Mouse (Mus musculus) hindbrain, embryonic 12.5 days (tissue): ENCODE results near the gene Srrm4. TPM values are rescaled to one million over a fixed set of nuclear protein-coding genes. Genes with fewer than 3 reads are reported as not detected.

Source experiments
- ATAC-seq: fragments of 200-750 bp; cut with Nextera tagmentation; 2 replicates; pipeline ENCODE4 v1.8.0; 2017; ENCODE audit warnings: moderate TSS enrichment; ENCODE audit not compliant: low FRiP score
- H3K27ac ChIP-seq: fragments of 300-500 bp; sonication (generic); 2 replicates; pipeline ENCODE4 v1.5.1; 2016; ENCODE audit warnings: mild to moderate bottlenecking
- H3K27me3 ChIP-seq: fragments of 300-500 bp; sonication (generic); 2 replicates; pipeline ENCODE4 v1.6.1; 2016; ENCODE audit warnings: mild to moderate bottlenecking
- H3K36me3 ChIP-seq: fragments of 300-500 bp; sonication (generic); 2 replicates; pipeline ENCODE4 v1.6.1; 2016; ENCODE audit warnings: mild to moderate bottlenecking
- H3K4me1 ChIP-seq: fragments of 300-500 bp; sonication (generic); 2 replicates; pipeline ENCODE4 v1.6.1; 2016
- H3K4me2 ChIP-seq: fragments of 300-500 bp; sonication (generic); replicated peaks from 2 replicates; pipeline ENCODE4 v1.6.1; 2016; ENCODE audit warnings: mild to moderate bottlenecking
- H3K4me3 ChIP-seq: fragments of 300-500 bp; sonication (generic); 2 replicates; pipeline ENCODE4 v1.5.1; 2016; ENCODE audit warnings: mild to moderate bottlenecking
- H3K9ac ChIP-seq: fragments of 300-500 bp; sonication (generic); 2 replicates; pipeline ENCODE4 v1.6.1; 2016; ENCODE audit warnings: mild to moderate bottlenecking, moderate library complexity
- H3K9me3 ChIP-seq: fragments of 300-500 bp; sonication (generic); replicated peaks from 2 replicates; pipeline ENCODE4 v1.6.1; 2016; ENCODE audit warnings: mild to moderate bottlenecking
- WGBS: fragments of 180-500 bp; shearing (Covaris S2); methylation state at CpG from one replicate; pipeline ENCODE4 v1.1.7; 2016; 5-methylcytosine and 5-hydroxymethylcytosine counted together
- polyA plus RNA-seq: library from polyadenylated mRNA; unstranded; fragments of >200 nt; fragmentation: Nextera tagmentation; extraction: Ambion mirVana; gene quantifications from 2 replicates; pipeline ENCODE4 v1.2.1, GENCODE M21; 2016

Gene Srrm4
- polyA plus RNA-seq, 1 experiment from 2014 or later = 20.9 TPM

GRCm38 (mm10) chr5:116478607-116479371 lies 112.8 kb downstream of the Srrm4 start:
- no peak overlapping the region for H3K27ac ChIP-seq
- no peaks in the 10 kb centered on the region for H3K27me3 ChIP-seq
- WGBS = 86% methylated on average over 17 of the region's 18 CpGs
- H3K9me3 ChIP-seq = no peaks in the 10 kb centered on the region
- H3K4me1 ChIP-seq = no peaks in the 10 kb centered on the region
- H3K4me2 ChIP-seq = no peak overlapping the region
- H3K4me3 ChIP-seq = no peak overlapping the region
- peaks cover 16% of the 10 kb centered on the region for H3K36me3 ChIP-seq
- no peak overlapping the region for H3K9ac ChIP-seq
- no peak for ATAC-seq

GRCm38 (mm10) chr5:116476006-116476405 lies 115.6 kb downstream of the Srrm4 start:
- no peaks in the 10 kb centered on the region for H3K4me1 ChIP-seq
- H3K4me3 ChIP-seq = no peak overlapping the region
- no peak overlapping the region for H3K4me2 ChIP-seq
- H3K27me3 ChIP-seq = no peaks in the 10 kb centered on the region
- H3K9me3 ChIP-seq = no peaks in the 10 kb centered on the region
- H3K36me3 ChIP-seq = peaks cover 21% of the 10 kb centered on the region
- WGBS = 11% methylated on average over 15 of the region's 15 CpGs
- no peak overlapping the region for H3K9ac ChIP-seq
- H3K27ac ChIP-seq = no peak overlapping the region
- 0 out of 2 replicates have a peak, but pooled peaks have one; percentile 33 for ATAC-seq

GRCm38 (mm10) chr5:116461354-116462042 lies 130.1 kb downstream of the Srrm4 start:
- H3K4me1 ChIP-seq = peaks cover 25% of the 10 kb centered on the region
- H3K36me3 ChIP-seq = peaks cover 33% of the 10 kb centered on the region
- no peak for ATAC-seq
- H3K27ac ChIP-seq = no peak overlapping the region; the same call in 1 of the 2 replicates
- no peak overlapping the region for H3K9ac ChIP-seq
- H3K4me3 ChIP-seq = no peak overlapping the region
- H3K9me3 ChIP-seq = 0 out of 2 replicates have a peak, but pooled peaks cover 14% of the 10 kb centered on the region
- H3K4me2 ChIP-seq = no peak overlapping the region
- WGBS = 42% methylated on average over 11 of the region's 11 CpGs
- H3K27me3 ChIP-seq = no peaks in the 10 kb centered on the region

- WGBS = 53% methylated on average over 2 of the region's 2 CpGs
- H3K4me3 ChIP-seq = no peak overlapping the region
- H3K9ac ChIP-seq = no peak overlapping the region
- peaks cover 25% of the 10 kb centered on the region for H3K4me1 ChIP-seq
- no peak for ATAC-seq
- no peak overlapping the region for H3K4me2 ChIP-seq
- H3K27ac ChIP-seq = 0 out of 2 replicates have a peak overlapping the region, but pooled peaks have one; percentile 18
- H3K9me3 ChIP-seq = 0 out of 2 replicates have a peak, but pooled peaks cover under 1% of the 10 kb centered on the region
- H3K36me3 ChIP-seq = peaks cover 19% of the 10 kb centered on the region
- no peaks in the 10 kb centered on the region for H3K27me3 ChIP-seq
Measured at GRCm38 (mm10) chr5:116459970-116460369, 131.6 kb downstream of the Srrm4 start.

GRCm38 (mm10) chr5:116457791-116458190 lies 133.8 kb downstream of the Srrm4 start:
- Histone ChIP-seq H3K27ac (no peak overlapping the region), H3K4me3 (no peak overlapping the region), H3K4me1 (peaks cover 29% of the 10 kb centered on the region), H3K4me2 (no peak overlapping the region), H3K36me3 (0 out of 2 replicates have a peak, but pooled peaks cover 4% of the 10 kb centered on the region), H3K9ac (no peak overlapping the region), H3K27me3 (no peaks in the 10 kb centered on the region), H3K9me3 (no peaks in the 10 kb centered on the region)
- ATAC-seq = no peak
- WGBS = 78% methylated on average over 7 of the region's 7 CpGs

- Histone ChIP-seq H3K27me3 (no peaks in the 10 kb centered on the region), H3K4me1 (peaks cover 29% of the 10 kb centered on the region), H3K36me3 (peaks cover 9% of the 10 kb centered on the region), H3K4me3 (no peak overlapping the region), H3K9ac (no peak overlapping the region), H3K4me2 (0 out of 2 replicates have a peak overlapping the region, but pooled peaks have one; percentile 8), H3K9me3 (no peaks in the 10 kb centered on the region), H3K27ac (no peak overlapping the region)
- ATAC-seq = 0 out of 2 replicates have a peak, but pooled peaks have one; percentile 43
- WGBS = 26% methylated on average over 10 of the region's 10 CpGs
Measured at GRCm38 (mm10) chr5:116456796-116457515, 134.7 kb downstream of the Srrm4 start.

GRCm38 (mm10) chr5:116453401-116453851 lies 138.2 kb downstream of the Srrm4 start:
- ATAC-seq = no peak
- H3K9me3 ChIP-seq = no peaks in the 10 kb centered on the region
- no peak overlapping the region for H3K9ac ChIP-seq
- peaks cover 22% of the 10 kb centered on the region for H3K4me1 ChIP-seq
- no peak overlapping the region for H3K27ac ChIP-seq
- WGBS = 3% methylated on average over 27 of the region's 27 CpGs
- H3K36me3 ChIP-seq = peaks cover 12% of the 10 kb centered on the region
- H3K27me3 ChIP-seq = no peaks in the 10 kb centered on the region
- no peak overlapping the region for H3K4me3 ChIP-seq
- peak overlapping the region; percentile 42 for H3K4me2 ChIP-seq

- H3K36me3 ChIP-seq = peaks cover 16% of the 10 kb centered on the region
- H3K27me3 ChIP-seq = no peaks in the 10 kb centered on the region
- ATAC-seq = no peak
- 89% methylated on average over 8 of the region's 8 CpGs for WGBS
- H3K9ac ChIP-seq = no peak overlapping the region
- no peaks in the 10 kb centered on the region for H3K9me3 ChIP-seq
- H3K27ac ChIP-seq = no peak overlapping the region
- H3K4me2 ChIP-seq = no peak overlapping the region
- peaks cover 14% of the 10 kb centered on the region for H3K4me1 ChIP-seq
- H3K4me3 ChIP-seq = no peak overlapping the region
Measured at GRCm38 (mm10) chr5:116450901-116451300, 140.7 kb downstream of the Srrm4 start.

GRCm38 (mm10) chr5:116449522-116450225 lies 141.9 kb downstream of the Srrm4 start:
- peaks cover 17% of the 10 kb centered on the region for H3K4me1 ChIP-seq
- no peak overlapping the region for H3K4me3 ChIP-seq
- ATAC-seq = no peak
- WGBS = 59% methylated on average over 8 of the region's 8 CpGs
- H3K9ac ChIP-seq = no peak overlapping the region
- peaks cover 17% of the 10 kb centered on the region for H3K36me3 ChIP-seq
- H3K27ac ChIP-seq = no peak overlapping the region
- H3K4me2 ChIP-seq = no peak overlapping the region
- H3K27me3 ChIP-seq = no peaks in the 10 kb centered on the region
- H3K9me3 ChIP-seq = no peaks in the 10 kb centered on the region

GRCm38 (mm10) chr5:116448409-116449191 lies 143.0 kb downstream of the Srrm4 start:
- Histone ChIP-seq H3K9ac (no peak overlapping the region), H3K4me2 (no peak overlapping the region), H3K4me1 (peaks cover 17% of the 10 kb centered on the region), H3K27ac (no peak overlapping the region), H3K4me3 (no peak overlapping the region), H3K36me3 (peaks cover 27% of the 10 kb centered on the region), H3K27me3 (no peaks in the 10 kb centered on the region), H3K9me3 (no peaks in the 10 kb centered on the region)
- WGBS = 12% methylated on average over 10 of the region's 11 CpGs
- ATAC-seq = no peak

- H3K9me3 ChIP-seq = no peaks in the 10 kb centered on the region
- no peak overlapping the region for H3K4me3 ChIP-seq
- no peak overlapping the region for H3K9ac ChIP-seq
- H3K36me3 ChIP-seq = peaks cover 30% of the 10 kb centered on the region
- H3K4me1 ChIP-seq = peaks cover 13% of the 10 kb centered on the region
- no peaks in the 10 kb centered on the region for H3K27me3 ChIP-seq
- no peak for ATAC-seq
- WGBS = 41% methylated on average over 11 of the region's 11 CpGs
- no peak overlapping the region for H3K27ac ChIP-seq
- H3K4me2 ChIP-seq = no peak overlapping the region
Measured at GRCm38 (mm10) chr5:116447821-116448350, 143.7 kb downstream of the Srrm4 start.
